Mouse (Mus musculus): ENCODE measurements around the gene Ext2.

The Ext2 gene

DNA sequence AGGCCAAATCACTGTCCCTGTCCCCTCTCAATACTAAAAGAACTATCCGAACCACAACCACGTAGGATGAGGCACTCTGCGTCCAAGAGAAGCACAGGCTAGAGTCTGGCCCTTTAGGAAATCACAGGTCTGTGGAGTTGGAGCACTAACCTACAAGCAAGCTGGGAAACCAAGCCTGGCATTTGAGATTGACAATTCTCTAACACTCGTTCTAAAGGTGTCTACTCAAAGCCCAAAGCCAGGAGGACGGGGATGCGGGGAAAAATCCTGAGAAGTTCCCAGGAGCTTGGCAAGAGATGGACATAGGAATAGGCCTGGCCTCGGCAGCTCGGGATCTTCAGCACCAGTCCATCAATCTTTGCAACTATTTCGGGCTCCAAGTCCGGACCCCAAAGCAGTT lies 177.2 kb downstream of the Ext2 start:
- in situ Hi-C loops (cut with MseI, MboI): no loop called here

DNA sequence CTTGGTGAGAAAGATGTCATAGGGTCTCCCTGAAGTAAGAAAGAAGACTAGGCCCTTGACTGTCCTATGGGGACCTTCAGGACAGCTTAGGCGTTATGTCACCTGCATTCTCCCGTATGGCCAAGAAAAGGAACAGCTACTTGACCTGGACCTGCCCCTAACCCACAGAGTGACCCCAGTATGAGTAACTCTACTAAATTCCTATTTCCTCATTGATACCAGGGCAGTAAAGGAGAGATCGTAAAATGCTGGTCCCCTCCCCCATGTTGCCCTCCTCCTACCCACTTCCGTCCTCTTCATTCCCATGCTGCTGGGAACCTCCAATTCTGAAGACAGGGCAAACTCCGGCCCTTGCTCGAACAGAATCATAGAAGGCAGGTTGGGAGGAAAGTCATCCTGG lies 177.6 kb downstream of the Ext2 start:
- in situ Hi-C loops (cut with MseI, MboI): no loop called here

DNA sequence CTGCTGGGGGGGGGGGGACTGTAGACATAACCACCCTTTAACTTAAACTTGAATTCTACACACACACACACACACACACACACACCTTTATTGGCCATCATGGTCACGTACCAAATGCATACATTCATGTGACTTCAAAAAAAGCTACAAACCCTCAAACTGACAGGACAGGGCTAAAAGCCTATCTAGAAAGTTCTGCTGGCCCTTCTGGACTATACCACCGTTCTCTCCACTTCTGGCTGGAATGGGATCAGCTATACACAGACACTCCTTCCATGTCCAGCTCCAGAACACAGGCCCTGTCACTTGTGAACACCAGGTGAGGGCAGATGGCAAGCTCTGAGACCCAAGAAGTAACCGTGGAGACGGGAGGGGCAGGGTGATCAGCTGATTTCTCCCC lies 178.1 kb downstream of the Ext2 start:
- in situ Hi-C loops (cut with MseI, MboI): no loop called here

DNA sequence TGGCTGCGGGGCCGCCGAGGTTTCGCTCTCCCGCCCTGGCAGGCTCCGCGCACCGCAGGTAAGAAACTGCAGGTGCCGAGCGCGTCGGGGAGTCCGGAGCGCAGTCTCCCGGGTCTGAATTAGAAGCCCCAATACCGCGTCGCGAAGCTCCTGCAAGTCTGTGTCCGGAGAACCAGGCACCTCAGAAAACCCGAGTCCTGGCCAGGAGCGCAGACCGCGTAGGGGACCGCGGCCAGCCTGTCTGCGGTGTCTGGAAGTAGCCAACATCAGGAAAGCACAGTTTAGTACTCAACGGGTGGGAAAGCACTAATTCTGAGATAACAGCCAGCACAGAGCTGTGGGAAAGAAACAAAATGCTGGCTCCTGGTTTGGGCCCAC lies 179.0 kb downstream of the Ext2 start:
- in situ Hi-C loops (cut with MseI, MboI): no loop called here

DNA sequence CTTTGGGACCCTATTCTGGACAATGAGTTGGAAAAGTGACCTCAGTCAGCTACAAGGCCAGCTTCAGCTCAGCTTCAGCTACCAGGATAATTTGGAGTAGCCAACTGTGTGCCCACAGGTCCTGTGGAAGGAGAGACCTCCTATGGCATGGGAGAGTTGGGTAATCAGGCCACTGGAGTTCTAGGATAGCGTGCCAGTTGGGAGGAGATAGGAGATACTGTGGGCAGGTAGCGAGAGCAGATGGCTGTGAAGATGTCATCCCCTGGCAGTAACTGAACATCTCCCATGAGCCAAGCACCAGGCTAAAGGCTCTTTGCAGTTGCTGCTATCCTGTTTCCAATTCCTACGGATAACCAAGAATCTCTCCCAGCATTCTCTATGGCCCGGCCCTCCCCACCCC lies 187.8 kb downstream of the Ext2 start:
- in situ Hi-C loops (cut with MseI, MboI): no loop called here

DNA sequence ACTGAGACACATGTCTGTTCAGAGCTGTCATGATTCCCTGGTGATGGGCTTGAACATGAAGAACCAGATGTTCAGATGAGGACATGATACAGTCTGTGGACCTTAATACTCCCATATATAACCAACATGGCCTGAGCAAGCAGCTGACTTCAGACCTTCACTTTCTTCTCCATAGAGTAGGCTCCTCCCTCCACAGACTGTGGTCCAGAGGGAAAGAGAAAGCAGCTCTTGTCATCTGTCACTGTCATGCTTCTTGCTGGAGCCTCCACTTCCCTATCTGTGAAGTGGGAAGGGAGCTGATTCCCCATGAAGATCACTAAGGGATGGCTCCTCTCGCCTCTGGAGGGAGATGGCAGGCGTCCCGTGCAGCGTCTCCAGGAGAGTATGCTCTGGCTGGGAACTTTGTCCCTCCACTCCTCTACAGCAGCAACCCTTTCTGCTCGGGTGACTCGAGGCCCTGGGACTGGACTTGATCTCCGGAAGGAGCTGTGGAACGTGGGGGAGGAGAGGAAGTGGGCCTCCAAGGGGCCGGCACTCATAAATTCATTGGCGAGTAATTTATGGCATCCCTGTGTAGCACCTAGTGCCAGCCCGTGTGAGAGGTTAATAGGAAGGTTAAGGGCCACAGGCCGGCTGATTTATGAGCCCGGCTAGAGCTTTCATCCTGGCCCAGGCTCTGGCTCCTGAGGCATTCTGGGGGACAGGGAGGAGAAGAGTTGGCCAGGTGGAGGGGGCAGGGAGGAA lies 197.5 kb downstream of the Ext2 start:
- in situ Hi-C loops (cut with MseI, MboI): no loop called here

DNA sequence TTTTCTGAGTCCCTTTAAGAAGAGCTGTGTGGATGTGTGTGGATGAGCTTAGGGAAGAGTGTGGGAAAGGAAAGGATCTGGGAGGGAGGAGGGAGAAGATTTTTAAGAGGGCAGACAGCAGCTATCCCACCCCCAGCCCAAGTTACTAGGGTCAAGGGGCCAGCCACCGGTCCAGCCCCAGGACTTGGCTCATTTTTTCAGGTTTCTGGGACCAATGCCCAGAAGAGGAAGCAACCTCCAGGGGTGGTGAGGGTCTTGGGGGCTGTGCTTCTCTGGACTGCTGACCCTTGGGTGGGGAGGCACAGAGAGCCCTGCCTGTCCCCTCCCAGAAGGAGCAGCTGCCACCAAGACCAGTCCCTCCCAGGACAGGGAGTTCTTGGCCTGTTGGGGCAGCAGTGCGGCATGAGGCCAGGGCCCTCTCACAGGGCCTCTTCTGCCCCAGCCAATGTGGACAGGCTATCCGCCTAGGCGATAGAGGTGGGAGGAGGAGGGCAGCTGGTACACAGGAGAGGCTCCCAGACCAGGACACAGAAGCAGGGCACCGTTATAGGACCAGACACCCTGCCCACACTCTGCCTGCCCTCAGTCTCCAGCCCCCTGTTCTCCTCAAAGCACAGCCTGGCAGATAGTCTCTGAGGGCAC lies 203.0 kb downstream of the Ext2 start:
- in situ Hi-C loops (cut with MseI, MboI): no loop called here

DNA sequence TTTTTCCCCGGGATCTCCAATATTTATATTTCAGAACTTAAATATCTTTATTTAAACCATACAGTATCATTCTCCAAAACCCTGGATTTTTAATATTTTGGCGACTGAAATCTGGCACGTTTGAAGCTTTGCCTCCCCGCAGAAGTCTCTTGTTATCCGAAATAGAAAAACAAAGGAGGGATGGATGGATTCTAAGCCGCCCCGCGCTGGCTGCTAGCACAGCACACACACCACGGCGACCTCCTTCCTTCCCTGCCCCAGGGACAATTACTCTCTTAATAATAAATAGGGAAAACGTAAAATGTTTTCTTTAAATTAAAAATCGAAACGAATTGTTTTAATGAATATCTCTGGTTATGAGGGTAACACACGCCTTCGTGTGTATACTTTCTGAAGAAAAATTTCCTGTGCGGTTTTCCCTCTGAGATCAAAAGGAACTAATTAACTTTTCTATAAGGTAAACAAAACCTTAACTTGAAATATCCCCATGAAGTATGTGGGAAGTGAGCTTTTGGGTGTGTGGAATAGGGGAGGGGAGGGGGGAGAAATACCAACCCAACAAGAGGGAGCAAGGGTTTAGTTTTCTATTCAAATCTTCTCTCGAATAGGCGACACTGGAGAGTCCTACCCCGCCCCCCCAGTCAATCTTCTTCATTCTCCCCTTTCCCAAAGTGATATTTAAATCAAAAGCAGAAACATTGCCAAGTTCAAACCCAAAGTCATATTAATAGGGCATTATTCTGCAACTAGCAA lies 203.7 kb downstream of the Ext2 start:
- in situ Hi-C loops (cut with MseI, MboI): no loop called here

DNA sequence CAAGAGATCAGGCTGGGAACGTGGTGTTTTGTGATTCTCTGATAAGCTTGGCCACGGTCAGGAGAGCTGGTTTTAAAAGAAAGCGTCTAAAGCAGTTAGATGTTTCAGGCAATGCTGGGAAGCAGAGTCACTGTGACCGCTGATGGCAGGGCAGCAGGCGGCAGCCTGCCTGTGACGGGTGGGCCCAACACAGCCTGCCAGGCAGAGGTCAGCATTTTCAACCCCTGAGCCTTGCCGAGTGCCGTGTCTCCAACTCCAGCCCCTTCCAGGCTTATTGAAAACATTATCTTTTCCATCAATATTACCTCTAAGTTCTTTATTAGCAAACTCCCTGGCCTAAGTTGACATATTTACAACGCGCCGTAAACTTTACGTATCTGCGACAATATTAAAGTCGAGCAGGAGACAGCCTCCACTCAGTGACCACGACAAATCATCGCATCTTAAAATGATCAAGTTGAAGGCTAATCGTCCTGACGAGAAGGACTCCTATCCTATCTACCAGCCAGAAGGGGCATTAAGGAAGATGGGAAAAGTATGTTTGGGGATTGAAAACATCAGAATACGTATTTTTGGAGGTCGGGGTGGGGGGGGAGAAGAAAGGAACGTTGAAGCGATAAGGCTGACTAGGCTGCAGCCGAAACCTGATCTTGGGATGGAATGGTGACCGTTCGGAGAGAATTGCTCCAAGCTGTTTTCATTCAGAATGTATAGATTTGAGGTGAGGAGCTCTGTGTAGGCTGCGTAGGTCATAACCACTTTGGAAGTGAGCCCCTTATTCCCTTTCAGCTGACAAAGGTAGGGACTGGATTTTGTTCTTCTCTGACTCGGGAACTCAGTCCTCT lies 206.3 kb downstream of the Ext2 start:
- in situ Hi-C loops (cut with MseI, MboI): no loop called here

DNA sequence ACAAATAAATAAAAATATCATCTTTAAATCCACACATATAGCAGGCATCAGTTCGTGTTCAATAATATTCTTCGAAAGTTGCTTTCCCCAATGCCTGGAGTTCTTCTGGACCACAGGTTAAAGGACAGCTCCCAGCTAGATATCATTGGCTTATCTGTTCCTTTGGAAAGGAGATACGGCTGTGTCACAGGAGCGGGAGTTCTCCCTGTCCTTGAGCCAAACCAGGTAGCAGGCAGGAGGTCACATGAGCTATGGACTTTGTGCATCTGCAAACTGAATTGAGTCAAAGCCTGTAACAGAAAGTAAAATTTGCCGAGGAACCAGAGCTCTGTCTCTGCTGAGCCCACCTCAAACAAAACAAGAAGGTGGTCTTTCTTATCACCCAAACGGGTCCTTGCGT lies 209.3 kb downstream of the Ext2 start:
- in situ Hi-C loops (cut with MseI, MboI): no loop called here
